Mouse (Mus musculus): Measurements from ENCODE around the gene Ngp. TPM values are rescaled to one million over a fixed set of nuclear protein-coding genes. Genes with fewer than 3 reads are reported as not detected.

Gene Ngp
- polyA plus RNA-seq, 1 experiment from 2014 or later, result not detected

Other genes with a start within 250 kb of the Ngp start
- gene Cspg5, start 176.0 kb upstream of the Ngp start, polyA plus RNA-seq (2016; fragmentation: Nextera tagmentation; extraction: Ambion mirVana), result 0.24 and 0.65 TPM in 2 replicates
- gene Elp6, start 114.6 kb upstream of the Ngp start, polyA plus RNA-seq (2016; fragmentation: Nextera tagmentation; extraction: Ambion mirVana), result 22.1 and 32.3 TPM in 2 replicates
- 27.9 and 30.7 TPM in 2 replicates for gene Scap, start 86.5 kb upstream of the Ngp start, polyA plus RNA-seq (2016; fragmentation: Nextera tagmentation; extraction: Ambion mirVana)
- 14.6 and 18.4 TPM in 2 replicates for gene Ptpn23, start 11.5 kb upstream of the Ngp start, polyA plus RNA-seq (2016; fragmentation: Nextera tagmentation; extraction: Ambion mirVana)
- 9.0 and 10.0 TPM in 2 replicates for gene Klhl18, start 56.9 kb downstream of the Ngp start, polyA plus RNA-seq (2016; fragmentation: Nextera tagmentation; extraction: Ambion mirVana)
- gene Kif9, start 57.2 kb downstream of the Ngp start, polyA plus RNA-seq (2016; fragmentation: Nextera tagmentation; extraction: Ambion mirVana), result 0.62 and 0.64 TPM in 2 replicates
- 24.0 and 29.5 TPM in 2 replicates for gene Setd2, start 112.8 kb downstream of the Ngp start, polyA plus RNA-seq (2016; fragmentation: Nextera tagmentation; extraction: Ambion mirVana)
- gene Nradd, start 204.7 kb downstream of the Ngp start, polyA plus RNA-seq (2016; fragmentation: Nextera tagmentation; extraction: Ambion mirVana), result 28.5 and 32.3 TPM in 2 replicates
- gene Nbeal2, start 234.4 kb downstream of the Ngp start, polyA plus RNA-seq (2016; fragmentation: Nextera tagmentation; extraction: Ambion mirVana), result 2.4 and 3.1 TPM in 2 replicates
- gene Ccdc12, start 236.8 kb downstream of the Ngp start, polyA plus RNA-seq (2016; fragmentation: Nextera tagmentation; extraction: Ambion mirVana), result 159 and 189 TPM in 2 replicates